Mouse (Mus musculus) urinary bladder, postnatal 10 days (tissue): ENCODE results near the gene Asah2.
"Not testable (repeated sequence)": the region's sequence is repeated elsewhere in the genome, so short reads cannot be mapped to it uniquely, and the experiment has no call there.

Source experiments
- DNase-seq: peaks from one replicate; pipeline ENCODE4 v3.0.0; 2022; ENCODE audit warnings: low spot score

Gene Asah2

DNA sequence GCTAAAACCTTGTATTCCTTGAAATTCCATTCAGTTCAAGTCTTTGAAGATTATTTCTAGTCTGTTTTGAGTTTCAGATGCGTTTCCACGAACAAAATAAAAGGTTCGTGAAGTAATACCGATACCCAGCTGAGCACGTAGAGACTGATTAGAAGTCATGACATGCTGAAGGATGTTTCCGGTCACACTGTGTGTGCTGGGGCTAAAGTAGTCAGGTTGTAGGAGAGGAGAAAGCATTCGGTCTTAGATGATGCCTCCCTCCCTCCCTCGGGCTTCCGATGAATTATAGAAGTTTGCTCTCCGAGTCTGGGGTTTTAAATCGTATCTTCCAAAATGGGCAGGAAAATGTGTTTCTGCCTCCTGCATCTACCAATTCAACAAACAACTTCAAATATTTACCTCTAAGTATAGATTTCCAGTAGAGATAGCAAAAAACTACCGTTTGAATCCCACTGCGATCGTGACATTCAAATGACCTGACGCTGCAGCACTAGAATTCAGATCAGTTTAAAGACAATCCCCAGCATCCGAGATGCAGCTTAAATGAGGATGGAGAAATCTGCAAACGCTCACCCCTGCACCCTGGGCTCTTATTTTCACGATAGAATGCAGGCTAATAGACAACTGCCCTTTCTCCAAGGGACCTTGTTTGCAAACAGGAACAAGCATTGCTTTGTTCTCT lies 5.6 kb downstream of the Asah2 start:
- no peak for DNase-seq

DNA sequence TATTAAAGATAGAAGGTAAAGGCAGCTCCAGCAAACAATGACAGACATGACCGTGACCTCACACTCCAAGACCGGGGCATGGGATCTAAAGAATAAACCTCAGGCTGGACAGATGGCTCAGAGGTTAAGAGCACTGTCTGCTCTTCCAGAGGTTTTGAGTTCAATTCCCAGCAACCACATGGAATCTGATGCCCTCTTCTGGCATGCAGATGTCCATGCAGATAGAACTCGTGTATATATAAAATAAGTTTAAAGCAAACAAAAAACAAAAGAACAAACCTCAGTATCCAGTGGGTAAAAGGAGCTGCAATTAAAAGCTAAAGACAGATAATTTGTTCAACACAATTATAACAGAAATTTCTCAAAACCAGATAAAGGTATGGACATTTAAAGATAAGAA lies 9.4 kb downstream of the Asah2 start:
- no peak for DNase-seq

DNA sequence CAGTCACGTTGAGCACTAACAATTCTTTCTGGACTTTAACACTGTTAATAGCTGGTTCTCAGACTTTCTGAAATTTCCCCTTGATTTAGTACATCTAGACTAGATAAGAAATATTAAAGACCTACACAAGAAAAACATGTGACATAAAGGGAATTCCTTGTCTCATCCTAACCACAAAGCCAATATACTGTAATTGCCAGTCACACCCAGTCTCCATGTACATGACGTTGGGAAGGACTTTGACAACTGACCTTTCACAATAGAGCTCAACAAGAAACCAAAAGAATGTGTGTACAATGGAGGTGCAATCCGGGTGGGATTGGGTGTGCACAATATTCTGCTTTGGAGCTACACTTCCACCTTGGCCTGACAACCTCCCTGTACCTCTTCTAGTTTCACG lies 15.7 kb downstream of the Asah2 start:
- no peak for DNase-seq

DNA sequence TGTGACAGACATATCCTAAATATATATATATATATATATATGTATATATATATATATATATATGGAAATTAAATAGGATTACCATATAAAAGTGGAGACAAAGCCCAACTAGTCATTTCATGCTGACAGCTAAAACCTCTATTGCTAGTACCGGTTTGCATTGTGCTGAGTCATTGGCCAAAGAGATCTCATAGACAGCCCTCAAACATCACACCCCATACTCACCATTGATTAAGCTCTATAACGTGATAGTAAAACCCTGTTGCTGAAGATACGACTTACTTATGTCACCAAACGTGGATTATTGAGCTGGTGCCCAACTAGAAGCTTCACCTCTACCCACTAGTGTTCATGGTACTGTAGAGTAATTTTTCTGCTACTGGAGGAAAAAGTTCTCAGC lies 17.2 kb downstream of the Asah2 start:
- DNase-seq, result no peak

DNA sequence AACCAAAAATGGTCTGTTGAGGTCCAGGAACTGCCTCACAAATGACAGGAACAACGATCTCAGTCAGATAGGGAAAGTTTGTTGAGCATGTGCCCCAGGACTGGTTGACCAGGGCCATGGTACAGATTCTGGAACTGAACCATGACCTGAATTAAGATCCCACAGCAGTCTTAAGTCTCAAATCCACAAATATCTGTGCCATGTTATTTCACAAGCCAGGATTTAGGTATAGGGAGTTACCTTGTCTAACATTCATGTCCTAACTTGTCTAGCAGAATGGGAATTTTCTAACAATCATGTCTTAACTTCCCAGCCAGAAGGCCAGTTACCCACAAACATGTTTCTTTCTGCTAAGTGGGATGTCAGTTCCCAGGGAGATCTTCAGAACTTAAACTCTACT lies 19.4 kb downstream of the Asah2 start:
- no peak for DNase-seq

DNA sequence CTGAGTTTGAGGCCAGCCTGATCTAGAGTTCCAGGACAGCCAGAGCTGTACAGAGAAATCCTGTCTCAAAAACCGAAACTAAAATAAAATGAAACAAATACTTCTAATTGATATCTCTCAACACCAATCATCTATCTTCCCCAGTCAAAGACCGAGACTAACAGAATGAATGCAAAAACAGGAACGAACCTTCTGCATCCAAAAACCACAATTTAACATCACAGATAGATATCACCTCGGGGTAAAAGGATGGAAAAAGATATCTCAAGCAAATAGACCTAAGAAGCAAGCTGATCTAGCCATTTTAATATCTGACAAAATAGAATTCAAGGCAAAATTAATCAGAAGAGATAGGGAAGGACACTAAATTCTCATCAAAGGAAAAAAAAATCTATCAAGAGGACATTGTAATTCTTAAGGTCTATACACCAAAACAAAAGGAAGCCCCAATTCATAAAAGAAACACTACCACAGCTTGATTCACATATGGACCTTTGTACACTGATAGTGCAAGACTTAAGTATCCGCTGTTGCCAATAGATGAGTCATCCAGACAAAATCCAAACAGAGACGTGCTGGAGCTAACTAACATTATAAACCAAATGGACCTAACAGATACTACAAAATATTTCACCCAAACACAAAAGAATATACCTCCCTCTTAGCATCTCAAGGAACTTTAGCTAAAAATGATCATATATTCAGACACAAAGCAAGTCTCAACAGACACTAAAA lies 20.1 kb downstream of the Asah2 start:
- no peak for DNase-seq

DNA sequence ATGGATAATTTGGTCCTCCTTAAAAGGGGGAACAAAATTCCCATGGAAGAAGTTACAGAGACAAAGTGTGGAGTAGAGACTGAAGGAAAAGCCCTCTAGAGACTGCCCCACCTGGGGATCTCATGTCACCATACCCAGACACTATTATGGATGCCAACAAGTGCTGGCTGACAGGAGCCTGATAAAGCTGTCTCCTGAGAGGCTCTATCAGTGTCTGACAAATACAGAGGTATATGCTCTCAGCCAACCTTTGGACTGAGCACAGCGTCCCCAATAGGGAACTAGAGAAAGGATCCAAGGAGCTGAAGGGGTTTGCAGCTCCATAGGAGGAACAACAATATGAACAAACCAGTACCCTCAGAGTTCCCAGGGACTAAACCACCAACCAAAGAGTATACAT lies 23.2 kb downstream of the Asah2 start:
- not testable (repeated sequence) for DNase-seq

DNA sequence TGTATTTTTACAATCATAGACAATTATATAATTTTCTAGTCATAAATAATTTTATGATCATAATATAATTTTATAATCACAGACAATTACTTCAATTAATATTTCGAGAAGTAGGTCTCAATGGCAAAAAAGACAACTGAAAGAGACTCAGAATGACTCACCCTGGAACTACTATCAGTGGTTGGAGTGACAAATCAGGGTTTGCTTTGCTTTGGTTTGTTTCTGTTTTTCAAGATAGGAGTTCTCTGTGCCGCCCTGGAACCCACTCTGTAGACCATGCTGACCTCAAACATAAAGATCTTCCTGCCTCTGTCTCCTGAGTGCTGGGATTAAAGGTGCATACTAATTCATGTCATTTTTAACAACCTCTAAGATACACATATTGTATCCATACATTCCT lies 37.7 kb downstream of the Asah2 start:
- no peak for DNase-seq

DNA sequence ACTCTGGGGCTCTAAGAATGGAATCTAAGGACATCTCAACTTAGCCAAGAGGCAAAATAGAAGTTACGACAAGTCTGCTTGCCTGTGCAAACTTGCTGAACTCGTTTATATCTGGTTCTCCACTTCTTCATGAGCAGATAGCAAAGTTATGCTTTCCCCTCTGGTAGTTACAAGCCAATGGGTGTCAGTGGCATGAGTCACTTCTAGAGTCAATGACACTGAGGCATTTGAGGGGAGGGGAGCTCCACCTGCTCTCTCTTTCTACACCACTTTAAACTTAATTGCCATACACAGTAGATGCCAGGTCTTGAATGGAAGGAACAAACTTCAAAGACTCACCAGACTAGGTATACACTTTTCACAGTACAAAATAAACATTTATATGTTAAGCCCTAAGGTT lies 38.4 kb downstream of the Asah2 start:
- DNase-seq, result no peak

DNA sequence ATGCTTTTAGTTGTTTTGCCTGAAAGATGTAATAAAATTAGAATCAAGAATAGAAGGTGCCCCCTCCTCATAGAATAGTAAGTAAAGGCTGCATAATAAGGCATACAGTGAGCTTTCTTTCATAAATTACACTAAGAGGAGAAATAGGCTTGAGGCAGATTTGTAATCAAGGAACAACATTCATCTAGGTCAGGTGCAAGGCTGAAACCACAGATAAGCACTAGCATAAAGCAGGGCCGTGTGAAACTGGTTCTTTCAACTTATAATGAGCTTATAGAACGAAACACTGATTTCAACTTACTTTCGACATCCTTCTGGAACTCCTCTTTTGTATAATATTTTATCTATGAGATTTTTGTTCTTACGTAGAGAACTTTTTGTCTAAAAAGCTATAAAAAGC lies 40.3 kb downstream of the Asah2 start:
- DNase-seq, result no peak

DNA sequence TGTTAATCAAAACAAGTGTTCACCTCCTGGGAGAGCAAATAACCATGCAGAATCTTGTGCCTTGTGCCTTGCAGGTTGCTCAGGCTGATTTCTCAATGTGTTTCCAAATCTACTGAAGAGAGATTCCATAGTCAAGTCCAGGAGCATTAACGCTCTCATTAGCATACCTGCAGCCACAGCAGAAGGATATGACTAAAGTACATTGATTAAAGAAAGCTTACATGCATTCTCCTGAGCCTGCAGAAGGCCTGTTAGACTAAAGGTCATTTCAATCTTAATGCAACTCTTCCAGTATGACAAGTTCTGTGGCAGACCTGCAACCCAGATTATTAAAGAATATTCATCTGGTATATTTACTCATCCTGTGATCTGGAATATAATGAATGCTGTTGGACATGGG lies 46.7 kb downstream of the Asah2 start:
- DNase-seq, result no peak

DNA sequence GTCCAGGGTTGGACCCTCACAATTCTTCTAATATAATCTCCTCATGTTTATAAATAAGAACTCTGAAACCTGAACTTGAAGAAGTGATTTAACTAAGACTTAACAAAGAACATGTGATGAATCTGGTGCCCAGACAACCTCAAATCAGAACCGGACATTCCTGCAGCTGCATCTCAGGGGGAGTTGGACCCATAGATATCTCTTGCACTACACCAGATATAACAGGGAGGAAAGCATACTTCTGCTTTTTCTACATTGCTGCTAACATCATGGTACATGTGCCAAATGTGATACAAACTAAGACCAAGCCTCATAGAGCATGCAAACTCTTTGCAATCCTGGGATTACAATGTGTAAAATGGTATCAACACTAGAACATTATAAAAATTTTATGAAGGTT lies 51.8 kb downstream of the Asah2 start:
- DNase-seq, result no peak

DNA sequence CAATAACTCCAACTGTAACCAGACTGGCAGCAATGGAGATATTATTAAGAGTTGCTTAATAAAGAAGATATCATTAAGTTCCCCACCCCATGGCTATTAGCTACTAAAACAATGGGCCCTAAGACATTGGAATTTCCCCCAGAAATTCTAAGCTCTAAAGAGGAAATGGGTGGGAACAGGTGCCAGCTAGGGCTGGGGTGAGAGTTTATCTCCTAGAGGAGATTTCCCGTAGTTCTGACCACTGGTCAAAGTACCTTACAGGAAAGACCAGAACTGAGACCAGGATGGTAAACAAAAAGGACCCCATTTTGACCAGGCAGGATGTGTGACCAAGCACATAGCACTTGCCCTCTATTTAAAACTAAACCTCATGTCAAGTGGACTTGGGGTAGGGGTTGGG lies 52.3 kb downstream of the Asah2 start:
- no peak for DNase-seq

DNA sequence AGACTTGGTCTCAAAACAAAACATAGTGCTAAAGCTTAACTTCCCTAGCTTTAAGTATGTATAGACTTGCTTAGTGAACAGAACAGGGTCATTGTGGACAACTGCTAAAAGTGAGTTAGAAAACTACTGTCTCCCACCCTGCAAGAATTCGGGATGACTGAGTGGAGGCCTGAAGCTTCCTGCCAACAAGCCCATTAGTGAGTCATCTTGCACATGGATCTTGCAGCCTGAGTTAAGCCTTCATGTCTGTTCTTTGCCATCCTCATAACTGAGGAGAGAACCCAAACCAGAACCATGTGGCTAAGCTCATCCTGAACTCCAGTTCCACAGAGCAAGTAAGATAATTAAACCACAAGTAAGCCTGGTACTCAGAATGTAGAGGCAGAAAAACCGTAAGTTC lies 56.8 kb downstream of the Asah2 start:
- no peak for DNase-seq

DNA sequence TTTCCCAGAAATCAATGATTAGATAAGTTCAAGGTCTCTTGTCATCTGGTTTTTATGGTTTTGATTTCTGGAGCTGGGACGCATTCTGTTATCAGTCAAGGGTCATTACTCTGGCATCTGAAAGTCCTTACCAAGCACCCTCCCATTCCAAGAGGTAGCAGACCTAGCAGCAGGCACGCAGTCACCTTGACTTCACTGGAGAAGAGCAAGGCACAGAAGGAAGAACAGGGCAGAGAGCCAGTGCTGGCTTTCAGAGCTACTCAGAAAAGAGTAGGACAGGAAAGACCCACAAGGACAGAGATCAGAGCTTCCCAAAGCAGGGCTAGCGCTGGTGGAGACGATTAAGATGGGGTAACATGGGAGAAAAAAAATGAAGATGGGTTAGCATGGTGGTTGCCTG lies 75.1 kb downstream of the Asah2 start:
- DNase-seq, result no peak

DNA sequence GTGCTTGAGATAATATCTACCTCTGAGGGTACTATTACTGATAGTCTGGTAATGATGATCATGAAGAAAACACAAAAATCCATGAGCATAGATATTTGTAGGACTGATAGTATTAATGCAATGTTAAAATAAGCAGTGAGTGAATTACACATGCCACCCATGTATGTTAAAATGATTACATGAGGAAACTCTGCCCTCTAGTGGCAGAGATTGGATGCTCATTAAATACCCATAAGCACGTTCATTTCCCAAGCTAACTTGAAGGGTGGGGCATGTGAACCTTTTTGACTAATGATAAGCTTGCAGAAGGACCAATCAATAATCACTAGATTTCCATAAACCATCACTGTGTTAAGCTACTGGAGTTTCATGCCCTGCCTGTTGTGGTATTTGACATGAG lies 77.6 kb downstream of the Asah2 start:
- DNase-seq, result no peak

DNA sequence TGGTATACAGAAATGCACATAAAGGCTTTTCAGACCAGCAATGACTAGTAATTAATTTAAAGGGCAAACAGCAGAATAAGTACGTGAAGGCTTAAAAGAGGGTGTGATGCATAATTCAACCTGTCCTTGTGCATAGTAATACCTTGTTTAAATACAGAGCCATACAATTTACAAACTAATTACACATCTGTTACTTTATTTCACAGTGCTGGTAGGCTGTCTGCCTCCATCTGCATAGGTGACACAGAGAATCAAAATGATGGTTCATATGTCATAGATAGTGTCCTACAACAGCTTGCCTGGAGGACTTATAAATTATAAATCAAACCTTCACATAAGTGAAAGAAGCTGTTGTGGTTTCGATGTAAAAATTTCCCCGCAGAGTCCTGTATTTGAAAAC lies 82.6 kb downstream of the Asah2 start:
- DNase-seq, result no peak

DNA sequence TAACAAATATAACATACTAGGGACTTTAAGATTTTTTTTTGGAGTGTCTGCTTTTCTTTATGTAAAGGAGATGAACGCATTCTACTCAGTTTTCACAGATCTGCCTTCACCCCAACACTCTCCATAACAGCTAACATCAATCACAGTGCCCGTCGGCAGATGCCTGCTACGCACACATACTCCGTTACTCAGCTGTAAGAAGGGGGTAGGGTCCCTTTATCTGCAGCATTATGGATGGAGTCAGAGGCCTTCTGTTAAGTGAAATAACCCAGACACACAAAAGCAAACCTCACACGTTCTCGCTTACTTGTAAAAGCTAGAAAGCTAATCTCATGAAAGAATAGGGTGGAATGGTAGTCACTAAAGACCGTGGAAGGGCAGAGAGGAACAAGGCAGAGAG lies 88.3 kb downstream of the Asah2 start:
- no peak for DNase-seq

DNA sequence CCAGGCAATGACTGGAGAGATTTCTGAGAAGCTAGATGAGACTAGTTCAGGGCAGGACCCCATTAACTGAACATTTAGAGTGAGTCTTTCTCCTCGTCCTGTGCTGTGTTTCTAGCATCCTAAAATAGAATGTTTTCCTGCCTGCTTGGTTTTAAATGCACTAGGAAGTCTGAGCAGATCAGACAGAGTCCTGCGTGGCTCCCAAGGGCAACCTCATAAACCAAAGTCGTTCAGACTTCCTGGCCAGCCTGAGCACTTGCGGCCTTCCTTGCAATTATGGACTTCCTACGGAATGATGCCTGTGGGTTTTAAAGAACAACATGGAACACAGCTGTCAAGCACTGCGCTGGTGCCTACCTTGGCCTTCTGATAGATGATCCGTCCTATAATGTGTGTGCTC lies 89.4 kb downstream of the Asah2 start:
- no peak for DNase-seq

DNA sequence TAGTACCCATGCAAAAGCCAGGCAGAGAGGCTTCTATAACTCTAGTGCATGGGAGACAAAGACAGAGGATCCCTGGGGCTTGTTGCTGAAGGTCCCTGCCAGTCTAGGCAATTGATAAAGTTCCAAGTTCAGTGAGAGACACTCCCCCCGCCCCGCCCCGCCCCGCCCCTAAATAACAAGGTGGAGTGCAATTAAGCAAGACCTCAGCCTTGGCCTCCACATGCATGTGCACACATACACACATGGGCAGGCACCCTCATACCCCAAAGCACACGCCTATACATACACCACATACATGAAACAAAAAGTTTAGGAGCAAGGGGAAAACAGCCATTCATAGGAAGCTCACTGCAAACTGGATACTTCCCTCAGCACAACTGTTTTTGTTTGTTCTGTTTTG lies 90.0 kb downstream of the Asah2 start:
- no peak for DNase-seq

DNA sequence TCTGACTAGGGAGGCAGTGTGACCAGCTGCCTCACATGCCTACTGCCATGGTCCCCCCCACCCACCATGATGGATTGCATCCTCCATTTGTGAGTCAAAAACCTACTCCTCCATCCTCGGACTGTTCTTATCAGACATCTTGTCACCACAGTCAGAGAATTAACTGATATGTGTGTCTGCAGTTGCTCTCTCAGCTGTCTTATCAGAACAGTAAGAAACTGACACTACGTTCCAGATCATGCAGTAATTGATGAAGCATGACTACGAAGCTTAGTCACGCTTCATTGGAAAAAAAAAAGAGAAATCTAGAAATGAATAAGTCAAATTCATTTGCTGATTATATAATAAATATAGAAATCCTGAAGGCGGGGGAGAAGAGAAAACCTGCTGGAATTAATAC lies 105.4 kb downstream of the Asah2 start:
- DNase-seq, result no peak

DNA sequence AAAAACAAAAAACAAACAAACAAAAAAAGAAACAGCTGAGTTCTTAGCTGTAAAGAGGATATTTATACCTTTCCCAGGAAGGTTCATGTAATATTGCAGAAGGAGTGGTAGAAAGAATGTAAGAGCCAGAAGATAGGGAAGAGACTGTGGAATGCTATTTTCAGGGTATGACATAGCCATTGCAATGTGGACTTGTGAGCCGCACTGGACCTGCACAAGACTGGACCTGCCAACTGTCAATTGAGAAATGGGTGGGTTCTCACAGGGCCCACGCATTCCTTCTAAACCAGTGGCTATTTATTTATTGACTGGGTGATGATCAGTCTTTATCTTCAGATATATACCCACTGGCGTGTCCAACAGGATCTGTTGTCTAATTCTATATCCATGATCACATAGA lies 111.1 kb downstream of the Asah2 start:
- DNase-seq, result no peak

DNA sequence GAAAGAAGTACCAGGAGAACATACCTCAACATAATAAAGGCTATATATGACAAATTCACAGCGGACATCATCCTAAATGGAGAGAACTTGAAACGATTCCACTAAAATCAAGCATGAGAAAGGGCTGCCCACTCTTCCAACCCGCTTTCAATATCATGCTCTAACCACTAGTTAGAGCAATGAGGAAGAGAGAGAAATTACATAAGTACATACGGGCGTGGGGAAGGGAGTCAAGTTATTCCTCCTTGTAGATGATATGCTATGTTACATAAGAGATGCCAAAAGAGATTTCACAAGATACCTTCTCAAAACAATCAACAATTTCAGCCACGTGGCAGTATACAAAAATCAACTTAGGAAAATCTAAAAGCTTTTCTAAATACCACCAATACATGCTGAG lies 117.0 kb downstream of the Asah2 start:
- no peak for DNase-seq

DNA sequence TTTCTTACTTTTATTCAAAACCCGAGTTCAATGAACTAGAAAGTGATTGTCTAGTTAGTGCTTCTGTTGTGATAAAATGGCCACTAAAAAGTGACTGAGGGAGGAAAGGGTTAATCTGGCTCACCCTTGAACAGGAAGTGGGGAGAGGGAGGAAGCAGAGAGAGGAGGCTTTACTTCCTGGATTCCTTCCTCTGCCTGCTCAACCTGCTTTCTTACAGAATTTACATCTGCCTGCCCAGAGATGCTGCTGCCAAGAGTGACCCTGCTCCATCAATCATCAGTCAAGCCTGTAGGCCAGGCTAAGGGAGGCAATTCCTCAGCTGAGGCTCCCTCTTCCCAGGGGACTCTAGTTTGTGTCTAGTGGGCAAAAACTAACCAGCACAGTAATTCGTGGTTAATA lies 132.1 kb downstream of the Asah2 start:
- DNase-seq, result no peak
